Mouse (Mus musculus): ENCODE data around the gene Epb41l3. TPM values are rescaled to one million over a fixed set of nuclear protein-coding genes. Genes with fewer than 3 reads are reported as not detected.

The Epb41l3 gene
- polyA plus RNA-seq, 1 experiment from 2014 or later = 174 TPM

- TF ChIP-seq CTCF (IDR thresholded peaks at IDR 0.05; ENCODE audit: low read depth) = no peak
- H3K27ac ChIP-seq (ENCODE audit: low read depth, low read length) = no peak overlapping the region
- no peaks in the 10 kb centered on the region for H3K9me3 ChIP-seq (ENCODE audit: control insufficient read depth)
- no peaks in the 10 kb centered on the region for H3K27me3 ChIP-seq (replicated peaks; ENCODE audit: control insufficient read depth, insufficient read depth, low read length)
- H3K9ac ChIP-seq (ENCODE audit: low read depth, low read length) = no peak overlapping the region
- ATAC-seq = no peak
- no peak overlapping the region for H3K4me2 ChIP-seq (replicated peaks; ENCODE audit: low read depth)
- H3K4me3 ChIP-seq (ENCODE audit: low read depth, low read length) = no peak overlapping the region
- H3K36me3 ChIP-seq (ENCODE audit: control insufficient read depth, insufficient read depth) = no peaks in the 10 kb centered on the region
- H3K4me1 ChIP-seq (replicated peaks; ENCODE audit: control insufficient read depth, insufficient read depth, low read length) = 0 out of 2 replicates have a peak, but pooled peaks cover 2% of the 10 kb centered on the region
- 82% methylated on average over 3 of the region's 3 CpGs for WGBS
These were observed 112.3 kb downstream of the Epb41l3 start for GRCm38 (mm10) chr17:69187794-69188193.

- ATAC-seq = peak; percentile 59
- no peak overlapping the region for H3K9ac ChIP-seq (ENCODE audit: low read depth, low read length)
- no peaks in the 10 kb centered on the region; the same call in 1 of the 2 replicates for H3K4me1 ChIP-seq (replicated peaks; ENCODE audit: control insufficient read depth, insufficient read depth, low read length)
- H3K4me2 ChIP-seq (replicated peaks; ENCODE audit: low read depth) = 0 out of 2 replicates have a peak overlapping the region, but pooled peaks have one; percentile 13
- TF ChIP-seq CTCF (IDR thresholded peaks at IDR 0.05; ENCODE audit: low read depth) = no peak
- no peaks in the 10 kb centered on the region for H3K27me3 ChIP-seq (replicated peaks; ENCODE audit: control insufficient read depth, insufficient read depth, low read length)
- H3K27ac ChIP-seq (ENCODE audit: low read depth, low read length) = peak overlapping the region; percentile 12; the same call in 1 of the 2 replicates
- H3K9me3 ChIP-seq (ENCODE audit: control insufficient read depth) = no peaks in the 10 kb centered on the region
- WGBS = 18% methylated on average over 2 of the region's 2 CpGs
- no peak overlapping the region for H3K4me3 ChIP-seq (ENCODE audit: low read depth, low read length)
- H3K36me3 ChIP-seq (ENCODE audit: control insufficient read depth, insufficient read depth) = no peaks in the 10 kb centered on the region
These were observed 117.5 kb downstream of the Epb41l3 start for GRCm38 (mm10) chr17:69192863-69193493.

GRCm38 (mm10) chr17:69194599-69194998, 119.1 kb downstream of the Epb41l3 start:
- no peak for TF ChIP-seq CTCF (IDR thresholded peaks at IDR 0.05; ENCODE audit: low read depth)
- Histone ChIP-seq H3K4me2 (replicated peaks; ENCODE audit: low read depth) (no peak overlapping the region), H3K36me3 (ENCODE audit: control insufficient read depth, insufficient read depth) (no peaks in the 10 kb centered on the region), H3K27ac (ENCODE audit: low read depth, low read length) (no peak overlapping the region), H3K4me3 (ENCODE audit: low read depth, low read length) (no peak overlapping the region), H3K4me1 (replicated peaks; ENCODE audit: control insufficient read depth, insufficient read depth, low read length) (no peaks in the 10 kb centered on the region; the same call in 1 of the 2 replicates), H3K27me3 (replicated peaks; ENCODE audit: control insufficient read depth, insufficient read depth, low read length) (no peaks in the 10 kb centered on the region), H3K9me3 (ENCODE audit: control insufficient read depth) (no peaks in the 10 kb centered on the region), H3K9ac (ENCODE audit: low read depth, low read length) (no peak overlapping the region)
- ATAC-seq = no peak
- WGBS = 53% methylated on average over 3 of the region's 3 CpGs

- no peaks in the 10 kb centered on the region for H3K27me3 ChIP-seq (replicated peaks; ENCODE audit: control insufficient read depth, insufficient read depth, low read length)
- H3K36me3 ChIP-seq (ENCODE audit: control insufficient read depth, insufficient read depth) = no peaks in the 10 kb centered on the region
- H3K9me3 ChIP-seq (ENCODE audit: control insufficient read depth) = no peaks in the 10 kb centered on the region
- no peak for ATAC-seq
- TF ChIP-seq CTCF (IDR thresholded peaks at IDR 0.05; ENCODE audit: low read depth) = no peak
- no peaks in the 10 kb centered on the region; the same call in 1 of the 2 replicates for H3K4me1 ChIP-seq (replicated peaks; ENCODE audit: control insufficient read depth, insufficient read depth, low read length)
- H3K4me3 ChIP-seq (ENCODE audit: low read depth, low read length) = no peak overlapping the region
- H3K9ac ChIP-seq (ENCODE audit: low read depth, low read length) = no peak overlapping the region
- 53% methylated on average over 6 of the region's 6 CpGs for WGBS
- no peak overlapping the region for H3K27ac ChIP-seq (ENCODE audit: low read depth, low read length)
- no peak overlapping the region for H3K4me2 ChIP-seq (replicated peaks; ENCODE audit: low read depth)
These were observed 120.3 kb downstream of the Epb41l3 start for GRCm38 (mm10) chr17:69195758-69196157.

GRCm38 (mm10) chr17:69196656-69197055, 121.2 kb downstream of the Epb41l3 start:
- Histone ChIP-seq H3K4me3 (ENCODE audit: low read depth, low read length) (no peak overlapping the region), H3K27ac (ENCODE audit: low read depth, low read length) (no peak overlapping the region), H3K4me1 (replicated peaks; ENCODE audit: control insufficient read depth, insufficient read depth, low read length) (no peaks in the 10 kb centered on the region; the same call in 1 of the 2 replicates), H3K4me2 (replicated peaks; ENCODE audit: low read depth) (no peak overlapping the region), H3K9me3 (ENCODE audit: control insufficient read depth) (no peaks in the 10 kb centered on the region), H3K9ac (ENCODE audit: low read depth, low read length) (no peak overlapping the region), H3K27me3 (replicated peaks; ENCODE audit: control insufficient read depth, insufficient read depth, low read length) (no peaks in the 10 kb centered on the region), H3K36me3 (ENCODE audit: control insufficient read depth, insufficient read depth) (no peaks in the 10 kb centered on the region)
- no peak for TF ChIP-seq CTCF (IDR thresholded peaks at IDR 0.05; ENCODE audit: low read depth)
- ATAC-seq = no peak
- 90% methylated on average over 10 of the region's 10 CpGs for WGBS

DNA sequence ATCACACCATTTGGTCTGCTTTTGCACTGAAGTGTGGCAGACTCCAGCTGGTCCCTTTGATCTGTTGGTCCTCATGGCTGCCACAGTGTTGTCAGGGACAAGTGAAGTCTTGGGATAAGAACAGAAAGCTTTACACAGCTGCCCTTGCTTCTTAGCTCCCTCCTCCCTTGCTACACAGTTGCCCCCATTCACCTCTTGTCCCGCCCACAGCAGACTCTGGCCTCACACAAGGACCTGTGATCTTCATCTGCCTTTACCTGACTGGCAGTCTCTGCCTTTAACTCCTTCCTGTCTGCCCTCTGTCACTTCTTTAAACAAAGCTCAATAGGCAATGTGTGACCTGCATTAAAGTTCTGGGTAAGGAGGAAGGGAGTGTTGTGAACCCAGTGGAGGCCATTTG, 123.3 kb downstream of the Epb41l3 start:
- peak; percentile 76 for ATAC-seq

More for the DNA sequence above, 123.3 kb downstream of the Epb41l3 start:
- Histone ChIP-seq H3K4me2 (replicated peaks; ENCODE audit: low read depth) (no peak overlapping the region), H3K9ac (ENCODE audit: low read depth, low read length) (no peak overlapping the region), H3K9me3 (ENCODE audit: control insufficient read depth) (no peaks in the 10 kb centered on the region), H3K27ac (ENCODE audit: low read depth, low read length) (no peak overlapping the region), H3K4me1 (replicated peaks; ENCODE audit: control insufficient read depth, insufficient read depth, low read length) (no peaks in the 10 kb centered on the region; the same call in 1 of the 2 replicates), H3K4me3 (ENCODE audit: low read depth, low read length) (no peak overlapping the region), H3K27me3 (replicated peaks; ENCODE audit: control insufficient read depth, insufficient read depth, low read length) (no peaks in the 10 kb centered on the region), H3K36me3 (ENCODE audit: control insufficient read depth, insufficient read depth) (no peaks in the 10 kb centered on the region)
- 30% methylated on average over 1 of the region's 1 CpGs for WGBS
- no peak for TF ChIP-seq CTCF (IDR thresholded peaks at IDR 0.05; ENCODE audit: low read depth)
